Mouse (Mus musculus) urinary bladder, adult 18-20 months (tissue): ENCODE data around the gene Syngr4.

ENCODE experiments used
- DNase-seq, 2 experiments: peaks; one replicate each; pipeline ENCODE4 v3.0.0; 2022; ENCODE audit warnings: low spot score in 2 of 2, mixed read lengths in 2 of 2

The Syngr4 gene

GRCm38 (mm10) chr7:45869107-45869670 is 27.3 kb downstream of the Syngr4 start:
- DNase-seq = no peak

GRCm38 (mm10) chr7:45867871-45868270 is 28.6 kb downstream of the Syngr4 start:
- DNase-seq = no peak

GRCm38 (mm10) chr7:45865925-45866910 is 30.3 kb downstream of the Syngr4 start:
- DNase-seq = peak; percentile 88 to 89

- DNase-seq = no peak
Observed at GRCm38 (mm10) chr7:45864435-45864834, 32.1 kb downstream of the Syngr4 start.

- DNase-seq = no peak
Observed at GRCm38 (mm10) chr7:45862804-45863203, 33.7 kb downstream of the Syngr4 start.

GRCm38 (mm10) chr7:45859008-45859407 is 37.5 kb downstream of the Syngr4 start:
- no peak for DNase-seq

GRCm38 (mm10) chr7:45856950-45857901 is 39.3 kb downstream of the Syngr4 start:
- DNase-seq = no peak

- DNase-seq = no peak
Observed at GRCm38 (mm10) chr7:45853089-45853488, 43.4 kb downstream of the Syngr4 start.

- no peak for DNase-seq
Observed at GRCm38 (mm10) chr7:45850661-45851060, 45.9 kb downstream of the Syngr4 start.

GRCm38 (mm10) chr7:45848447-45849027 is 48.0 kb downstream of the Syngr4 start:
- DNase-seq = no peak

- DNase-seq = no peak
Observed at GRCm38 (mm10) chr7:45842950-45843744, 53.4 kb downstream of the Syngr4 start.
